Mouse (Mus musculus): ENCODE measurements around the gene Dlk1. TPM values are rescaled to one million over a fixed set of nuclear protein-coding genes. Genes with fewer than 3 reads are reported as not detected.
"Not testable (repeated sequence)": the region's sequence is repeated elsewhere in the genome, so short reads cannot be mapped to it uniquely, and the experiment has no call there.

Gene Dlk1
- polyA plus RNA-seq, 1 experiment, result 5.2 TPM

DNA sequence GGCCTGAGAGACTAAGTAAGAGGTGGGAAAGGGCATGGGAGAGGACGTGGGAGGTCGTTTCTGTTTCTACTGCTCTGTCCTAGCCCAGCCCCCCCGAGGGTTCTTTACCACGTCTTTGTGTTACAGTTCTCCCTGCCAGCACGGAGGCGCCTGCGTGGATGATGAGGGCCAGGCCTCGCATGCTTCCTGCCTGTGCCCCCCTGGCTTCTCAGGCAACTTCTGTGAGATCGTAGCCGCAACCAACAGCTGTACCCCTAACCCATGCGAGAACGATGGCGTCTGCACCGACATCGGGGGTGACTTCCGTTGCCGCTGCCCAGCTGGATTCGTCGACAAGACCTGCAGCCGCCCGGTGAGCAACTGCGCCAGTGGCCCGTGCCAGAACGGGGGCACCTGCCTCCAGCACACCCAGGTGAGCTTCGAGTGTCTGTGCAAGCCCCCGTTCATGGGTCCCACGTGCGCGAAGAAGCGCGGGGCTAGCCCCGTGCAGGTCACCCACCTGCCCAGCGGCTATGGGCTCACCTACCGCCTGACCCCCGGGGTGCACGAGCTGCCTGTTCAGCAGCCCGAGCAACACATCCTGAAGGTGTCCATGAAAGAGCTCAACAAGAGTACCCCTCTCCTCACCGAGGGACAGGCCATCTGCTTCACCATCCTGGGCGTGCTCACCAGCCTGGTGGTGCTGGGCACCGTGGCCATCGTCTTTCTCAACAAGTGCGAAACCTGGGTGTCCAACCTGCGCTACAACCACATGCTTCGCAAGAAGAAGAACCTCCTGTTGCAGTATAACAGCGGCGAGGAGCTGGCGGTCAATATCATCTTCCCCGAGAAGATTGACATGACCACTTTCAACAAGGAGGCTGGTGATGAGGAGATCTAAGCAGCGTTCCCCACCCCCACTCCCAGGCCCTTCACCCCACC, 7.1 kb downstream of the Dlk1 start:
- no peak overlapping the region for H3K4me3 ChIP-seq (replicated peaks)
- no peaks in the 10 kb centered on the region for H3K9me3 ChIP-seq (ENCODE audit: control insufficient read depth, low read length)
- no peaks in the 10 kb centered on the region; the same call in 1 of the 2 replicates for H3K36me3 ChIP-seq (ENCODE audit: control insufficient read depth)
- peaks cover 15% of the 10 kb centered on the region for H3K27me3 ChIP-seq (ENCODE audit: control insufficient read depth)
- H3K4me1 ChIP-seq (ENCODE audit: control insufficient read depth), result no peaks in the 10 kb centered on the region
- TF ChIP-seq TAL1 (IDR thresholded peaks at IDR 0.05; ENCODE audit: low read length) (no peak), GATA1 (IDR thresholded peaks at IDR 0.05; ENCODE audit: low read length) (no peak)

- Histone ChIP-seq H3K36me3 (ENCODE audit: control insufficient read depth) (no peaks in the 10 kb centered on the region; the same call in 1 of the 2 replicates), H3K27me3 (ENCODE audit: control insufficient read depth) (peaks cover 9% of the 10 kb centered on the region), H3K4me1 (ENCODE audit: control insufficient read depth) (no peaks in the 10 kb centered on the region), H3K4me3 (replicated peaks) (no peak overlapping the region), H3K9me3 (ENCODE audit: control insufficient read depth, low read length) (no peaks in the 10 kb centered on the region)
- no peak for TF ChIP-seq GATA1 (IDR thresholded peaks at IDR 0.05; ENCODE audit: low read length)
- no peak for TF ChIP-seq TAL1 (IDR thresholded peaks at IDR 0.05; ENCODE audit: low read length)
These were observed 10.0 kb downstream of the Dlk1 start for GRCm38 (mm10) chr12:109462594-109462993.

GRCm38 (mm10) chr12:109467417-109467816, 14.8 kb downstream of the Dlk1 start:
- H3K9me3 ChIP-seq (ENCODE audit: control insufficient read depth, low read length); H3K4me3 ChIP-seq (replicated peaks); H3K27me3 ChIP-seq (ENCODE audit: control insufficient read depth); H3K4me1 ChIP-seq (ENCODE audit: control insufficient read depth); H3K36me3 ChIP-seq (ENCODE audit: control insufficient read depth): not testable (repeated sequence)

DNA sequence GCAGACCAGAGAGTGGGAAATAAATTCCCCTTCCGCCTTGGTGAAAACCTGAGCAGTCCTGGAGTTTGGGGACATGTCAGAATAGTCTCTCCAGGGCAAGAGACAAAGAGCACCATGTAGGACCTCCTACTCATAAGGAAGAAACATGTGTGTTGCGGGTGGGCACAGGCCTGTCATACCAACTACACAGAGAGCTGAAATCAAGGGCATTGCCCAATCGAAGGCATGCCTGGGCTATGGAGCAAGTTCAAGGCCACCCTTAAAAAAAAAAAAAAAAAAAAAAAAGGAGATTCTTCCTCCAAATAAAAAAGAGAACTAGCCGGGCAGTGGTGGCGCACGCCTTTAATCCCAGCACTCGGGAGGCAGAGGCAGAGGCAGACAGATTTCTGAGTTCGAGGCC, 17.2 kb downstream of the Dlk1 start:
- Histone ChIP-seq H3K9me3 (ENCODE audit: control insufficient read depth, low read length) (no peaks in the 10 kb centered on the region), H3K4me3 (replicated peaks) (no peak overlapping the region), H3K27me3 (ENCODE audit: control insufficient read depth) (no peaks in the 10 kb centered on the region), H3K36me3 (ENCODE audit: control insufficient read depth) (no peaks in the 10 kb centered on the region), H3K4me1 (ENCODE audit: control insufficient read depth) (no peaks in the 10 kb centered on the region)
- no peak for TF ChIP-seq GATA1 (IDR thresholded peaks at IDR 0.05; ENCODE audit: low read length)
- no peak for TF ChIP-seq TAL1 (IDR thresholded peaks at IDR 0.05; ENCODE audit: low read length)

- H3K36me3 ChIP-seq (ENCODE audit: control insufficient read depth), result no peaks in the 10 kb centered on the region
- no peak overlapping the region for H3K4me3 ChIP-seq (replicated peaks)
- no peaks in the 10 kb centered on the region for H3K4me1 ChIP-seq (ENCODE audit: control insufficient read depth)
- TF ChIP-seq TAL1 (IDR thresholded peaks at IDR 0.05; ENCODE audit: low read length) (no peak), GATA1 (IDR thresholded peaks at IDR 0.05; ENCODE audit: low read length) (no peak)
- H3K27me3 ChIP-seq (ENCODE audit: control insufficient read depth), result no peaks in the 10 kb centered on the region
- H3K9me3 ChIP-seq (ENCODE audit: control insufficient read depth, low read length), result no peaks in the 10 kb centered on the region
These were observed 20.0 kb downstream of the Dlk1 start for GRCm38 (mm10) chr12:109472627-109473026.

GRCm38 (mm10) chr12:109473575-109473976, 21.0 kb downstream of the Dlk1 start:
- Histone ChIP-seq H3K4me1 (ENCODE audit: control insufficient read depth) (no peaks in the 10 kb centered on the region), H3K4me3 (replicated peaks) (no peak overlapping the region), H3K36me3 (ENCODE audit: control insufficient read depth) (no peaks in the 10 kb centered on the region), H3K27me3 (ENCODE audit: control insufficient read depth) (no peaks in the 10 kb centered on the region), H3K9me3 (ENCODE audit: control insufficient read depth, low read length) (no peaks in the 10 kb centered on the region)
- TF ChIP-seq GATA1 (IDR thresholded peaks at IDR 0.05; ENCODE audit: low read length) (no peak), TAL1 (IDR thresholded peaks at IDR 0.05; ENCODE audit: low read length) (no peak)

GRCm38 (mm10) chr12:109474187-109474606, 21.6 kb downstream of the Dlk1 start:
- no peaks in the 10 kb centered on the region for H3K4me1 ChIP-seq (ENCODE audit: control insufficient read depth)
- H3K36me3 ChIP-seq (ENCODE audit: control insufficient read depth), result no peaks in the 10 kb centered on the region
- TF ChIP-seq GATA1 (IDR thresholded peaks at IDR 0.05; ENCODE audit: low read length), result no peak
- no peak for TF ChIP-seq TAL1 (IDR thresholded peaks at IDR 0.05; ENCODE audit: low read length)
- H3K27me3 ChIP-seq (ENCODE audit: control insufficient read depth), result no peaks in the 10 kb centered on the region
- no peaks in the 10 kb centered on the region for H3K9me3 ChIP-seq (ENCODE audit: control insufficient read depth, low read length)
- H3K4me3 ChIP-seq (replicated peaks), result no peak overlapping the region

DNA sequence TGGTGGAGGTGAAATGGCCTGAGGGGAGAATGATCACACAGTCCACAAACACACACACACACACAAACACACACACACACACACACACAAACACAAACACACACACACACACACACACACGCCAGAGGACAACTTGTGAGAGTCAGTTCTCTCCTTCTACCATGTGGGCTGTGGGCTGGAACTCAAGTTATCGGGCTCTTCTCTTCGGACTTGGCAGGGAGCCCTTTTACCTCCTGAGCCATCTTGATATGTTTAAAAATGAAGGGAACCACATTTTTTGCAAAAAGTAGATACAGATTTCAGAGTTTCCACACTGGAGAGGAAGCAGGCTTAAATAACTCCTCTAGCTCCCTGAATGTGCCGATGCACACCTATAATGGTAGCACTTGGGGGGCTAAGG, 22.9 kb downstream of the Dlk1 start:
- Histone ChIP-seq H3K27me3 (ENCODE audit: control insufficient read depth) (no peaks in the 10 kb centered on the region), H3K4me3 (replicated peaks) (no peak overlapping the region), H3K4me1 (ENCODE audit: control insufficient read depth) (no peaks in the 10 kb centered on the region), H3K9me3 (ENCODE audit: control insufficient read depth, low read length) (no peaks in the 10 kb centered on the region), H3K36me3 (ENCODE audit: control insufficient read depth) (no peaks in the 10 kb centered on the region)
- TF ChIP-seq GATA1 (IDR thresholded peaks at IDR 0.05; ENCODE audit: low read length) (no peak), TAL1 (IDR thresholded peaks at IDR 0.05; ENCODE audit: low read length) (no peak)

DNA sequence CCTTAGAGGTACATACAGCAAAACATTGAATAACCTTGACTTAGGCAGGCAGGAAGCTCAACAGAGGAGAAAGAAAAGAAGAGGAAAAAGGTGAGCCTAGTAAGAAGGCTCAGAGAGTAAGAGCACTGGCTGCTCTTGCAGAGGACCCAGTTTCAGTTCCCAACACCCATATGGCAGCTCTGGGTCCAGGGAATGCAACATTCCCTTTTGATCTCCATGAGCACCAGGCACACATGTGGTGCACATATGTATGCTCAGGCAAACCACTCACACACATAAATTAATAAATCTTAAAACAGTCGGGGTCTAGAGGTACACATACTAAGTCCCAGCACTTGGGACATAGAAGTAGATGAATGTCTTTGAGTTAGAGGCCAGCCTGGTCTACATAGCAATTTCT, 33.9 kb downstream of the Dlk1 start:
- H3K9me3 ChIP-seq (ENCODE audit: control insufficient read depth, low read length), result not testable (repeated sequence)

DNA sequence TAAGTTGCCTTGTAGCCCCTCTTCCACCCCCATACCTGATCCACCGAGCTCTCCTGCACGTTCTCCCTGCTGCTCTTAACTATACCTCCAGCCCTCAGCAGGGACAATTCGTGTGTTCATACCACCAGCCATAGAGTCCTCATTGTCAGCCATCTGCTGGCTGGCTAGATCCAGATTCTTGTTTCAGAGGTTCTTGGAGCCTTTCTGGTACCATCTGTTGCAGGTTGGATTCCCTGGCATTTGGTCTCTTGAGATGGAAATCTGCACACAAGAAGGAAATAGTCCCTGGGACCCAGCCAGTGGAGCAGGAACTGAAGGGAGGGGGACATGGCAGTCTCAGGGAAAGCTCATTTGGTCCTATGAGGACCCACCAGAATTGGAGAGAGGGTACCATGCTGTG, 39.1 kb downstream of the Dlk1 start:
- H3K27me3 ChIP-seq (ENCODE audit: control insufficient read depth), result no peaks in the 10 kb centered on the region
- TF ChIP-seq TAL1 (IDR thresholded peaks at IDR 0.05; ENCODE audit: low read length), result no peak
- TF ChIP-seq GATA1 (IDR thresholded peaks at IDR 0.05; ENCODE audit: low read length), result no peak
- no peaks in the 10 kb centered on the region for H3K9me3 ChIP-seq (ENCODE audit: control insufficient read depth, low read length)
- H3K4me3 ChIP-seq (replicated peaks), result no peak overlapping the region
- H3K36me3 ChIP-seq (ENCODE audit: control insufficient read depth), result no peaks in the 10 kb centered on the region
- H3K4me1 ChIP-seq (ENCODE audit: control insufficient read depth), result no peaks in the 10 kb centered on the region

More for the DNA sequence above, 33.9 kb downstream of the Dlk1 start:
- not testable (repeated sequence) for H3K36me3 ChIP-seq (ENCODE audit: control insufficient read depth); H3K27me3 ChIP-seq (ENCODE audit: control insufficient read depth); H3K4me3 ChIP-seq (replicated peaks); H3K4me1 ChIP-seq (ENCODE audit: control insufficient read depth)
